Mouse (Mus musculus) lung, postnatal 25 days (tissue): ENCODE results near the gene Fjx1.

Experiments used
- DNase-seq: peaks from one replicate; pipeline ENCODE4 v3.0.0; 2022; ENCODE audit warnings: low spot score

The Fjx1 gene

DNA sequence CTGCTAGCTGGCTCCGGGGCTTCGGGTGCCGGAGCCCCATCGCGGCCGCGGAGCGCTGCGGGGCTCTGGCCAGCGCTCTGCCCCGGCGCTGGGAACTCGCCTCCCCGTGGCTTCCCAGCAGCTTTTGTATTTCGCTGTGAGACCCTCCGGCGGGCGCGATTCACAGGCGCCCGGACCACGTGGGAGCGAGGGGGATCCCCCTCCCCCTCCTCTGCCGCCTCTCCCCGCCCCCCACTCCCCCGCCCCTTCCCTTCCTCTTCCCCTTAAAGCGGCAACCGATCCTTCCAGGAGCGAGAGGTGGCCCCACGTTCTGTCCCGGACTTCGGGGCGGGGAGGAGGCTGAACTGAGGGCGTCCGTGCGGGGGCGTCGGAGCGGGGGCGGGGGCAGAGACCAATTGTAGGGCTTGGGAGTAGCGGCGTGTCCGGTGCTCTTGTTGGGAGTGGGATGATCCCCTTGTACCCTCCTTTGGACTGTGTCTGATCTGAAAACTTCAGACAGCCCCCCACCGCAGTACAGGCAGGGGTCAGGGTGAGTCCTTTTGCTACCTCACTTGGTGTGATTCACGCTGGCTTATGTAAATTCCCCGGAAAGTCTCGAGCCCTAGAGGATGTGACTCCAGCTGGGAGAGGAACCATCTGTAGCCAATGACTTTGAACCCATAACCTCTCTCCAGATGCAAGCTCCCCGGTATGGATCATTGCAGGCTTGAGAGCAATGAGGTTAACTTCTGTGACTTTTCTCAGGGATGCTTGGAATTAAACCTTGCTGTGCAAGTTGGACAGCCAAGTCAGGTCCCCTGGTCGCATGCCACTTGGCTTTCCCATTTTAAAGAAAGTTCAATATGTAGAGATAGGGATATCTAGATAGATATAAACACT lies at the start of gene Fjx1:
TSS of gene Fjx1 (minus strand) at position 829 of the 879 bp plus-strand sequence.
- no peak for DNase-seq

DNA sequence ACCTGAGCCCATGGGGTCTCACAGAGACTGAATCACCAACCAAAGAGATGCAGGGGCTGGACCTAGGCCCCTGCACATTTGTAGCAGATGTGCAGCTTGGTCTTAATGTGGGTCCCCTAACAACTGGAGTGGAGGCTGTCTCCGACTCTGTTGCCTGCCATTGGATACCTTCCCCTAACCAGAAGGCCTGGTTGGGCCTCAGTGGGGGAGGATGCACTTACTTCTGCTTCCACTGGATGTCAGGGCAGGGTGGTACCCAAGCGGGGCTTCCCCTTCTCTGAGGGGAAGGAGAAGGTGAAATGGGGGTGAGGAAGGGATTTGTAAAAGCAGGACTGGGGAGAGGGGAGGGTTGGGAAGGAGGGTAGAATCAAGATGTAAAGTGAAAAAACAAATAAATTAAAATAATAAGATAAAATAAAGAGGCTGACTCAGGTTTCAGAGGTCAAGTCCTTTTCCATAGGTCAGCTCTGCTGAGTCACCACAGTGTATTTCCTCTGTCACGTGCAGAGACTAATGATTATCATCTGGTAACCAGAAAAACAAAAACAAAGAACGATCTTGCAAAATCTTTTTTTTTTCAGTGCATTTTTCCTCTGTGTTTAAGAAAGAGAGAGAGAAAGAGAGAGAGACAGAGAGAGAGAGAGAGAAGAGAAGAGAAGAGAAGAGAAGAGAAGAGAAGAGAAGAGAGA lies 47.8 kb upstream of the Fjx1 start:
- no peak for DNase-seq

DNA sequence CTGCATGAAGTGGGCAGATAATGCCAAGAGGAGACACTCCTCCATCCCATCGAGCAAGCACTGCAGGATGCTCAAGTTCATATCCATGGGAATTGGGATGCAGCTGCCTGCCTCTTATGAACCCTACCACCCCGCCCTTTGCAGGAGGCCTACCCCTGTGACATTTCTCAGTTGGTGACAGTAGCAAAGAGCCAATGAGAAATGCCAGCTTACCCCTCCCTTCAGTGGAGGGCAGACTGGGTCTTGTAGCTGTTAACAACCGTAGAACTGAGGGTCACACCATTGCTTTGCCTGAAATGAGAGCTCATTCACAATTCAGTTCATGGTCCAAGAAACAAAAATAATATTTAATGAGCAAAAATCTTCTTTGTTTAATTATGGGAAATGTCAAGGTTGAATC lies 28.4 kb upstream of the Fjx1 start:
- DNase-seq: no peak

DNA sequence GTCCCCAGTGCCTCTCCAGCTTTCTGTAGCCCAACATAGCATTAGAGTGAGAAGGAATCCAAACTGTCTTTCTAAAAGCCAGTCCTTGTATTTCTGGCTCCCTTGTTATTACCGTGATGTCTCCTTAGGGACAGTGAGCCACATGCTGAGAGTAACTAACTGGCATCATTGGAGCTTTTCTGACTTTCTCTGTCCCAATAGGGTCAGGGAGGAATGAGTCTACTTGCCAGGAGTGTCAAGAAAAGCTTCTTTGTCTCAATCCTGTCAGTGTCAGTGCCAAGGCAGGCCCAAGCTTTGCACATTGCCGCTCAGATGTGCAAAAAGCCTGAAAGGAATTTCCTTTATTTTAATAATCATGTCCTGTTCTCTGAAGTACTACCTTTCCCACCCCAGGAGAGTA lies 23.8 kb upstream of the Fjx1 start:
- DNase-seq: no peak

DNA sequence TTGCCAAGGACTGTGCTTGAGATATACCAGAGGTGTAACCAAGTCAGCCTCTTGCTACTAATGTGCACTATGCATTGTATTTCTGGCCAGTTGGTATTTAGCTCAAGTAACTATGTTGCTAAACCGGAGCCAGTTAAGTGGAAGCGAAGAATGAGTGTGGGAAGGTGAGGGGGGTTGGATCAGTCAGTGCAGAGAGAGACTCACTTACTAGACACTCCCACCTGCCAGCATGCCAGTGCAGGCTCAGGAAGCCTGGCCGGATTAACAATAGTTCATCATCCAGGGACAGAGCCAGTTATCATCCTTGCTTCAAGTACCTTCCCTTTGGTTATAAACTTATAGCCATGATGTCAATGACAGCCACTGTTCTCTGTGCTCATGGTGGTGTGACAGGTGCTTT lies 16.3 kb upstream of the Fjx1 start:
- DNase-seq: no peak

DNA sequence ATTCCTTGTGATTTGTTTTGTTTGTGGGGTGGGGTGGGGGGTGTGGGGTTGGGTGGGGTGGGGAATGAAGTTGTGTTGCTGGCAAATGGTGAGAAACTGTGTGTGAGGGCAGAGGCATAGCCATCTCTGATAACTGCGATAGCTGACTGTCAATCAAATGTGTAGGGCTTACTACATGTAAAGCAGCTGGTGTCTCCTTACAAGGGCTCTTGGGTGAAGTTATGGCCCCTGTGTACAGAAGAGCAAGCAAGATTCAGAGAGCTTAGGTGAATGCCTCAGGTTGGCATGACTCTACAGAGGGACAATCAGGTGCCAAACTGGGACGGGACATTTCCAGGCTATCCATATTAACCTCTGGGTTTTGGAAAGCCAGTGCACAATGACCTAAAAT lies 12.0 kb upstream of the Fjx1 start:
- DNase-seq: no peak

DNA sequence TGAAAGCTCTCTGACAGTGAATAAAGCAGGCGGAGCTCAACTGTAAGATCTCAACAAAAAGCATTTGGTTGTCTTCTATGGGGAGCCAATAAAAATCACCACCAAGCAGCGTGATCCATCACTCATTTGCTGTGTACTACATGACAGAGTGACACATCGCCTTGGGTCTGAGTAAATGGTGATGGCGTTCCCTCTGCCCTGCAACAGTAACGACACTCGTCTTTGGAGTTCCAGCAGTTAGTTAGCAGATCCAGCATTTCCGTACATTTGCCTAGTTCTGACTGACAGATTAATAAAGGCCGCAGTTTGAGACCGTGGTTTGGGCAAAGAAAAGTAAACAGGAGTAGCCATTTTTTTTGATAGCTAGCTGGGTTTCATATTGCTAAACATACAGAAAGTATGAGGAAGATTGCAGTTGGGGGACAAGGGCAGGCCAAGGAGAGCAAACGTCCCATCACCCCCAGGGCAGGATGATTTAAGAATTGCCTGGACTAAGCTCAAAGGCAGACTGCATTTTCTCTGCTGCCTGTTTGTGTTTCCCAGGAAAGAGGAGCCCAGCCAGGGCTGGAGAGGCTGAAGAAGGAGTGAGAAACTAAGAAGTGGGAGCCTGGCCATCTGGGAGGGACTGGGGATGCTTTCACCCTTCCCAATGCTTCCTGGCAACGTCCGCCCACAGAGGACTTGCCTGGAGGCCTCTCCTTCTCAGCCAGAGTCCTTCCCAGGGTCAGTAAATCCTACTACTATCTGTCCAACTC lies 11.5 kb upstream of the Fjx1 start:
- peak; percentile 31 for DNase-seq

DNA sequence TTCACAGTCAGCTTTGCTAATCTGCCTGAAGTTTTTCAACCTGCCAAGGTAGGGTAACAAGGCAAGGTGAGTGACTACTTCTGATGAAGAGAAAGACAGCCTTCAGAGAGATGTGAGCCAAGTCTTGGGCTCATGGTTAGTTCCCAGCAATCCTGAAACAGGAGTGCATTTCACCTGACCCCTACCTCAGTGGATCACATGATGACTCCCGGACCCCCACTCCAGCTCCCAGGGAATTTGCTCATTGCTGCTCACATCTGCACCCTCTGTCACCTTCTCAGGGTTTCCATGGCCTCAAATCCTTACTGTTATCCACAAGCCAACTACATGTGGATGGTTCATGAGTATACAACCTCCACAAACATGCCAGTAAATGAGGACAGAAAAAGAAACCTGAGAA lies 9.2 kb upstream of the Fjx1 start:
- no peak for DNase-seq

DNA sequence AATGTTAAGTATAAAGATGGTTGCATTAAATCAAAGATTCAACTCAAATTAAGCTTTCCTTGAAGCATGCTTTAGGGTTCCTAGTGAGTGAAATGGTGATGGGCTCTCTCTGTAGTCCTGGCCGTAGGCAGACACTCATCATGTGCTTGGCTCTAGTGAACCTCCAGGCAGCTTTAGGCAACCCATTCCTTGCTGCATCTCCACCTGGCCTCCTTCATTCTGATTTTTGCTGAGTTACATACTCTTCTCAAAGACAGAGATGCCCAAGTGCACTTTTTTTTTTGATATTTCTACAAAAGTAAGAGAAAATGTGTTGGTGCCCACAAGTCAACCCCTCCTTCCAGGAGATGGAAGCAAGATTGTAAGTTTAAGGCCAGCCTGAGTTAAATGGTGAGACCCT lies 2.8 kb upstream of the Fjx1 start:
- no peak for DNase-seq

DNA sequence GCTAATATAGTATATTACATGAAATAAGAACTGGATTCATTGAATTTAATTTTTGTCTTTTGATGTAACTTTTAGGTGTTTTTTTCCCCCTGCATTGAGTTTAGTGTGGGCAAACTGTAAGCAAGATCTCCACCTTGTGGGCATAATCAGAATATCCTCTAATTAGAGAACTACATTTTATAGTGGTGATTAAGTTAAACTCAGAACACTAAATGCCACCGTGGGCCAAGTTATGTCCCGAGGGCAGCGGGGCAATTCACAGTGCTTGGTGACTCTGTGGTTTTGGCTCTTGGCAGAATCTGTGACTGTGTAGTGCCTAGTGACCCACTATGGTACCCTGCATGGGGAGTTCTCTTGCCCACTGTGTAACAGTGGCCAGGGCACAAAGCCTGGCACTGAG lies 1.1 kb upstream of the Fjx1 start:
- peak; percentile 35 for DNase-seq

DNA sequence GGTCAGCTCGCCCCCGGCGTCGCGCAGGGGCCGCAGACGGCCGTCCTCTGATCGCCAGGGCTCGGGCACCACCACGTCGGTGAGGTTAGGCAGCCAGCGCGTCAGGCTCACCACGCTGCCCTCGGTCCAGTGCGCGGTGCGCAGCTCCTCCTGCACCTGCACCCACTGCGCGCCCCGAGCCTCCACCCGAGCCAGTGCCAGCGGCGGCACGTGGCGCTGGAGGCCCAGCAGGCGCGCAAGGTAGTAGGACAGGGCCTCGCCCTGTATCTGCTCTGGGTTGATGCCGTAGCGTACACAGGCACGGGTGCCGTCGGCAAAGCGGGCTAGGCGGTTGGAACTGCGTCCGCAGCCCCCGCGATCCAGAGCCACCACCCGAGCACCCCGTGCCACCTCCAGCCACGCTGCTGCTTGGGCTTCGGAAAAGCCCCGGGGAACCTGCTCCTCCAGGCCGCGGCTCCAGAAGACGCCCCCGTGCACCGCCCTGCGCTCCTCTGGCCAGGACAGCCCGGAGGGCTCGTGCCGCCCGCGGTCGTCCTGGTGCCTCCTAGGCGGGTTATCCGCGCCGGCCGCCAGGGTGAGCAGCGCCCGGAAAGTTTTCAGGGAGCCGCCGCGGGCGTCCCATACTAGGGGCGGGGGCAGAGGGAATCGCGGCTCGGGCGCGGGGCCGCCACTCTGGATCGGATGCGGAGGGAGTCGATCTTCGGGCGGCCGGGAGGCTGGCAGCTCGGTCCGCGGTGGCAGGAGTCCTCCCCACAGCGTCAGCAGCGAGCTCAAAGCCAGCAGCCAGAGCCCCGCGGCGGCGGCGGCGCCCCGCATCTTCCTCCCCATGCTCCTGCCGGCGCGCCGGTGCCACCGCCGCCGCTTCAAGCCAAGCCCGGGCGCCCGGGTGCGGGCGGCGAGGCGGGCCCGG lies 1.3 kb downstream of the Fjx1 start:
- DNase-seq: no peak

DNA sequence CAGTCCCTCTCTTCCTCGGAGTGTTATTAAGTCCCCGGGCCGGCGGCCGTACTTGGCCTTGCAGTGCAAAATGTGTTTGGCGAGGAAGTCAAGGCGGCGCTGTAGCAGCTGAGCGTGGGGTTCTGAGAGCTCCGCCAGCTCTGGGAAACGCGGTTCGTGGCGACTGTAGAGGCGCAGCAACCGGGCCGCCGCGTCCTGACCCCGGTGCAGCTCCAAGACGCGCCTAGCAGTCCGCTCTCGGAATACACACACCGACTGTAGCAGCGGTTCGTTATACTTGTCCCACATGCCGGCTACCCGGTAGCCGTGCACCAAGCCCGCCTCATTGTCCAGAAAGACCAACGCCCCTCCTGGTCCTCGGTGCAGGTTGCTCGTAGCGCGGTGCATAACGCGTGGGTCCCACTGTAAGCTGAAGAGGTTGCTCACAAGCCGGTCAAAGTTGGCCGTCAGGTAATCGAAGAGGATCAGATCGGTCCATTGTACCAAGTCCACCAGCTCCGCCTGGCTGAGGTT lies 2.0 kb downstream of the Fjx1 start:
- DNase-seq: peak; percentile 49

DNA sequence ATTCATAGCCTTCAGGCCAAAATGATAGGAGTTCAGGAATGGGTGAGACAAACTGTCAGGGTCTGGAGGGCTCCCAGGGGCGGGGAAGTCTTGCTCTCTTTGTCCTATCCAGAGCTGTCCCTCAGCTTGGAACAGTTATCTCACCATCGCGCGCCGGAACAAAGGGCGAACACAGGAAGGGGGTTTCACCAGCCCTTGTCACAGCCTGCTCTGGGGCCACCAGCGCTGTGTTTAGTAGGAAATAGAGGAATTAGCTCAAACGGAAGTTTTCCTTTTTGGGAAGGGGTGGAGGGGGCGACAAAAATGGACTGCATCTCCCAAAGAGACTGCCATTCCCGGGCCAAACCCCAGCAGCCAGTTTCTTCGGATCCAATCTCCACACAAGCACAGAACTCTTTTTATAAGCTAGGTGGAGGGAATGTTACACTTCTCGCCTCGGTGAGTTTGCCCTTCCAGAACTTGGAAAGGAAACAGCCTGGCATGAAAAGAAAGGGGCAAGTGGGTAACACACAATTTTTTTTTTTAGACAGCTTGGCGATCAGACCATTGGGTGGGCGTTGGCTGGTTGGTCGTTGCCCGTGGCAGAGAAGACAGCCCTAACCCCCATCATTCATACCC lies 2.6 kb downstream of the Fjx1 start:
- no peak for DNase-seq

DNA sequence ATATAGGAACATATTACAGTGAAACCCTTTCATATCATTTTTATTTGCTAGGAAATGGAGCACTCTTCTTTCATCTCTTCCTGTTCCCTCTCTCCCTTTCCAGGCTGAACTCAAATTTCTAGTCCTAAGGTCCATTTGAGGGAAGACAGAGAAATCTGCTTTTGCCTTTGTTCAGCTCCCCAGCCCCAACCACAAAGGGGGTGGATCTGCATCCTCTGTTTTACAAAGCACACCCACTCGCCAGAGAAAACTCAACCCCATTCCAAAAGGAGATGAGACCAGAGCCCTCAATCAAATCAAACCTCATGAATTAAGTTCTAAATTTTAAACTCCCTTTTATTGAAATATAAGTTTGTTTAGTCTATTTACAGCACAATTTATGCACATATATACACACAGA lies 3.2 kb downstream of the Fjx1 start:
- DNase-seq: no peak

DNA sequence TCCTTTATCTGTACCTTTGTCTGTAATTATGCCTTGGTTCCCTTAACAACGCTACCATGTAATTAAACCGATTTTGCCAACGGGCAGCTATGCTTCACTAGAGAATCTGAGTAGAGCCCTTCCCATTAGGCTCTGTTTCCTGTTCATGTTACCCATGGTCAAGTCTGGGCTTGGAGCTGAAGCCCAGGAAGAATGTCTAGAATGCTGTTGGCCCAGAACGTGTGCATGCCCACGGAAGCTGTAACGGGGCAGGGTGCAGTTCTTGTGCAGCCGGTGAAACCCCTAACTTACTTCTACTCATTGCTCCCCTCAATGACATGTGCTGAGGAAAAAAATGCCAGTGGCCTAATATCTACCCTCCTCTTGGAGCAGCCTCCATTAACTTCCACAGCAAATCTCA lies 4.5 kb downstream of the Fjx1 start:
- no peak for DNase-seq

DNA sequence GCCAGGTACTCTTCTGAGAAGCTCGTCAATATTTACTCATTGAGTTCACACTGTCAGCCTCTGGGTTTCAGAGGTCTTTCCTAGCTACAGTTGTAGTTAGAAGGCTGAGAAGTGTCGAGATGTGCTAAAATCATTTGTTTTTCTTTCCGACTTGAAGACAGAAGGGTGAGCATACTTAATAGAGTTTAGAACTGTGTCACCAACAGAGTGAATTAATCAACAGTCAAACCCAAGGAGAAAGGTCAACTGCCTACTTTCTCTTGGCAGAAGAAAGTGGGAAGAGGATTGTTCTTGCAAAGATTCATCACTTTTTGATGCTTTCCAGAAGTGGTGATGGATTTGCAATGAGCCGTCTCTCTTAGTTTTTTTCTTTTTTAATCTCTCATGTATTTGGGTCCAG lies 5.4 kb downstream of the Fjx1 start:
- no peak for DNase-seq

DNA sequence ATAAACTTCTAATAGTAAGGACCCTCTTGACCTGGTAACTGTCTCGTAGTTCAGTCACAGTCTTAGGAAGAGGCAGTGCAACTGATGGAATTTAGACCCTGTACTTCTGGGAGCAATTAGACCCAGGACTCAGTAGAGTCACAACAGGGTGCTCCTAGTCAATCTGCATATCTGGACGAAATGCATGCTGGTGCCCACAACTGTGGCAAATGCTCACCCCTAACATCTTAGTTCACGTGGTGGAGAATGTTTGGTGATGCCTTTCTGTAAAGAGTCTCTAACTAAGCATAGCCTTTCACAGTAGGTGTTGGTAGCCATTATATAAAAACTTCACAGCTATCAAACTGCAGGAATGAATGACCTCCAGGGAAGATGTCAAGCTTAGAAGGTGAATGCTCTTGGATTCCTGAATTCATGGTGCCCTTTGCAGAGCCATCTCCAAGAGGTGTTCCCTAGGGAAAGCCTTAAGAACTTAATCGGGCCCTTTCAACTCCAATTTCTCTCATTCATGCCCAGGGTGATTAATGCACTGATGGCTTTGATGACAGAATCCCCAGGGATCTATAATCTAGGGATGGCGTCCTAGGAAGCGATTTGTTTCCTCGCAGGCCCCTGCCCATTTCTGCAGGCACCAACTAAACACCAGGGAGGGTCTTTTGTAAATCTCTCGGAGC lies 14.8 kb downstream of the Fjx1 start:
- no peak for DNase-seq

DNA sequence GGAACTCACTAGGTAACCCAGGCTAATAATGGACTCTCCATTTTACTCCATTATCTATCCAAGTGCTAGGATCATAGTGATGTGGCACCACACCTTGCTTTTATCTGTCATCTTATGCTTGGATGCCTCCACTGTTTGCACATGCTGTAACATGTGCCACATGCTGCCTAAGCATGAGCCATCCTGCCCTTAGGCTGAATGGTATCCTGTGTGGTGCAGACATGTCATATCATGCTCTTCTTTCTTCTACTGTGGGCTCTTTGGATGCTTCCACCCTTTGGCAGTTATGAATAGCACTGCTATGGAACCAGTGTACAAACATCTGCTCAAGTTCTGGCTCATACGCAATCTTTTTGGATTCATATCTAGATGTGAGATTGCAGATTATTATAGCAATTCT lies 18.4 kb downstream of the Fjx1 start:
- no peak for DNase-seq

DNA sequence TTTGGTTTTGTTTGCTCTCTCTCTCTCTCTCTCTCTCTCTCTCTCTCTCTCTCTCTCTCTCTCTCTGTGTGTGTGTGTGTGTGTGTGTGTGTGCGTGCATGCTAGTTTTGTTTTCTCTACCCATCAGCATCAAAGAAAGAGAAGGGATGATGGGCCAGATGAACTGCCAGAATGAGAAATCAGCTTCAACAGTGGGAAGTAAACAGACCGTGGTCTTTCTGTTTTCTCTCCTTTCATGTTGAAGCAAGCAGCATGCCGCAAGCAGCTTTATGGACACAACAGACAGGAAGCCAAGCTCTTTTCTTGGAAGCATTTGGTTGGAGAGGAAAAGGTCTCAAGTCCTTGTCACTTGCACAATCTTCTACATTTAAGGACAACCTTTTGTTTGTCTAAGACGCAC lies 21.2 kb downstream of the Fjx1 start:
- DNase-seq: no peak

DNA sequence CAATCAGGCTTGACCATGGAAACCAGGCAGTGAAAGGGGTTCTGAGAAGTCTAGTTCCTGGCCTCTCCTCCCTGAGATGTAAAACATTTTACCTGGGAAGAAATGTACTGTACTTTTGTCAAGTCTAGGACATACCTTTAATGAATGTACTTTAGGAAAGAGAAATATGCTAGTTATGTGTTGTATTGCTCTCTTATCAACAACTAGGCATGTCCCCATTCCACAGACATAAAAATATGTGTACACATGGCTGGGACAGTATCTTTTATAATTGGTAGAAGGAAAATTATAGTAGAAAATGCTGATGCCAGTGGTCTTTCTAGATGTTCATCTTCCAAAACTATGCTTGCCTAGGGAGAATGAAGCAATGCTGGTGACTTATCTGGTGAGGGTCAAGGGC lies 24.3 kb downstream of the Fjx1 start:
- DNase-seq: no peak

DNA sequence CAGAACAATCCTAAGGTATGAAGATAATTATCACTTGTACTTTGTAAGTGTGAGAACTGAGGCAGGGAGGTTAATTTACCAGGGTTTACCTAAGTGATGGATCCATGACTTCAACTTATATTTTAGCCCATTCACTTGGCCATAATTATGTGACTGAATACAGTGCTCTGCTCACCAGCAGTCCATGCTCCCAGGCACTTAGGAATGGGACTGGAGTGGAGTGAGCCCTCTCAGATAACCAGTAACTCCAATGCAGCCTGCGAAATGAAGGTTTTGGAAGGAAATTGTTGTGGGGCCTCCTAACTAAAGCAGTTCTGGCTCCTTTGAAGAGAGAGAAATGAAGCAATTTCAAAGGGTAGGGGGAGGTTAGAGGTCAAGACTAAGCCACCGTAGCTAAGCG lies 25.9 kb downstream of the Fjx1 start:
- DNase-seq: no peak
